Mouse (Mus musculus) E14TG2a.4 (cell line): Measurements from ENCODE around the gene Snw1.

Source experiments
- CTCF ChIP-seq: conservative IDR thresholded peaks from 2 replicates; pipeline ENCODE4 v1.5.1; 2014; ENCODE audit warnings: low read length
- NANOG ChIP-seq: IDR thresholded peaks from 2 replicates; pipeline ENCODE4 v1.6.1; 2014; ENCODE audit warnings: borderline replicate concordance, low read length, mixed read lengths

DNA sequence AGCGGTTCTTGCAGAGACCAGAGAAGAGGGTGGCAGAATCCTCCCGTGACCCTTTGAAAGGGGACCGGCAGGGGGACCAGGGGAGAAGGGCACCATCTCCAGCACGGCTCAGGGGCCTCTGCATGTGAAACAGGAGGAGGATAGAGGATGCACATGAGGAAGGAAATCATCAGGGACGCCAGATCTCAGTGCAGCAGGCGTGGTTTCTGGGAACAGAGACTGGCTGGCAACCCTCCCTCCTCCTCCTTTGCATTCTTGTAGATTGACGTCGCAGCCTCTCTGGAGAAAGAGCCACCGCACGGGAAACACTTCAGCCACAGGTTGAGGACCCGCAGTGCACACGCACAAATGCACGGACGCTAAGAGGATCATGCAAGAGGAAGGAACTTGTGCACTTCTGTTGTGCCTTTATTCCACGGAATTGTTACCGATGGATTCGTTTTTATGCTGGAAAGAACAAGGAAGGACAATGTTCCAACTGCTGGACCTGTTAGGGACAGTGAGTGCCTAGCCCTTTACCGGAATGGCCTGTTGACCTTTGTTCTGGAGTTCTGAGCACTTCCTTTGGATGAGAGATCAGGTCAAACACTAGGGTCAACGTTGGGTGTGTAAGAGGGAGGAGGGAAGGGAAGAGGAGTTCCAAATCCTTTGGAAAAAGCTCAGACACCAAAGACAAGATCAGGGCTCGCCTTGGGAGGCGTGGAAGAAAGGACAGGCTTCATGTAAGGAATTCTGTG, 64.0 kb downstream of the Snw1 start:
- no peak for TF ChIP-seq CTCF
- no peak for TF ChIP-seq NANOG
